Mouse (Mus musculus) CH12.LX (cell line): ENCODE measurements at regions not wholly inside any gene's neighbourhood (a gene's known extent, or its start where the extent isn't known, plus 50 kb on each side); places are given as distances from the start of the nearest gene placed in this dataset.

Source experiments
- DNase-seq: peaks from one replicate; pipeline ENCODE4 v3.0.0-alpha.2; 2013; ENCODE audit errors: extremely low read depth
- H3K27ac ChIP-seq: 2 replicates; pipeline ENCODE4 v1.5.1; 2012; ENCODE audit warnings: low read depth, mild to moderate bottlenecking, control low read depth, moderate library complexity; ENCODE audit not compliant: insufficient read depth
- H3K27me3 ChIP-seq: replicated peaks from 2 replicates; pipeline ENCODE3; 2012; ENCODE audit warnings: inconsistent platforms
- H3K36me3 ChIP-seq, 2 experiments: replicated peaks in 1 of 2; 2 replicates each; pipeline versions ENCODE3 to v1.6.1; 2012; ENCODE audit warnings: inconsistent platforms in 1 of 2, low read length in 1 of 2, mild to moderate bottlenecking in 1 of 2, mixed read lengths in 1 of 2, moderate library complexity in 1 of 2; ENCODE audit not compliant: control insufficient read depth in 1 of 2, insufficient read depth in 1 of 2
- H3K4me1 ChIP-seq, 2 experiments: 2 replicates each; pipeline ENCODE4 v1.6.1; 2012; ENCODE audit warnings: inconsistent platforms in 1 of 2, moderate library complexity in 1 of 2; ENCODE audit not compliant: insufficient read depth in 2 of 2, control insufficient read depth in 1 of 2
- H3K4me2 ChIP-seq: 2 replicates; pipeline ENCODE4 v1.6.1; 2012; ENCODE audit warnings: low read depth, mild to moderate bottlenecking, control low read depth; ENCODE audit not compliant: poor library complexity, insufficient read depth, severe bottlenecking
- H3K4me3 ChIP-seq, 3 experiments: fragments of 150-350 bp in 1 of 3; sonication (generic) in 1 of 3; replicated peaks in 1 of 3; 2 replicates each; pipeline versions ENCODE3 to v1.5.1; 2011 to 2012; ENCODE audit warnings: low read depth in 2 of 3, low read length in 2 of 3, mild to moderate bottlenecking in 2 of 3, moderate library complexity in 2 of 3, control low read depth in 1 of 3, improper control_type of control experiment in 1 of 3, inconsistent platforms in 1 of 3, mixed read lengths in 1 of 3; ENCODE audit not compliant: poor library complexity in 1 of 3
- H3K79me2 ChIP-seq: replicated peaks from 2 replicates; pipeline ENCODE4 v1.6.1; 2012; ENCODE audit warnings: mild to moderate bottlenecking, moderate library complexity; ENCODE audit not compliant: control insufficient read depth, poor library complexity, insufficient read depth, severe bottlenecking; ENCODE audit errors: extremely low read depth
- H3K9ac ChIP-seq: 2 replicates; pipeline ENCODE4 v1.6.1; 2012; ENCODE audit warnings: low read depth, mild to moderate bottlenecking, control low read depth, moderate library complexity; ENCODE audit not compliant: insufficient read depth
- H3K9me3 ChIP-seq: replicated peaks from 2 replicates; pipeline ENCODE3; 2012; ENCODE audit warnings: low read length, inconsistent platforms, mixed read lengths
- BHLHE40 ChIP-seq: IDR thresholded peaks from 2 replicates; pipeline ENCODE4 v1.6.1; 2011; ENCODE audit warnings: mild to moderate bottlenecking, low read depth, low read length, improper control_type of control experiment
- CHD1 ChIP-seq: IDR thresholded peaks from 2 replicates; pipeline ENCODE4 v1.6.1; 2012; ENCODE audit warnings: low read depth, low read length, improper control_type of control experiment, inconsistent platforms
- CHD2 ChIP-seq: IDR thresholded peaks from 2 replicates; pipeline ENCODE4 v1.6.1; 2011; ENCODE audit warnings: low read length, improper control_type of control experiment
- CTCF ChIP-seq, 2 experiments: IDR thresholded peaks in 1 of 2; conservative IDR thresholded peaks in 1 of 2; 2 replicates each; pipeline ENCODE4 v1.5.1; 2011 to 2012; ENCODE audit warnings: low read depth in 2 of 2, low read length in 2 of 2, improper control_type of control experiment in 1 of 2, inconsistent platforms in 1 of 2, mild to moderate bottlenecking in 1 of 2, moderate library complexity in 1 of 2
- E2F4 ChIP-seq: IDR thresholded peaks from 2 replicates; pipeline ENCODE4 v1.6.1; 2011; ENCODE audit warnings: low read depth, low read length, improper control_type of control experiment; ENCODE audit not compliant: insufficient replicate concordance
- EP300 ChIP-seq: IDR thresholded peaks from 2 replicates; pipeline ENCODE4 v1.6.1; 2011; ENCODE audit warnings: low read length, improper control_type of control experiment
- JUN ChIP-seq: IDR thresholded peaks from 2 replicates; pipeline ENCODE4 v1.6.1; 2011; ENCODE audit warnings: low read depth, mild to moderate bottlenecking, low read length, improper control_type of control experiment, moderate library complexity; ENCODE audit not compliant: insufficient read depth
- JUND ChIP-seq: conservative IDR thresholded peaks from 2 replicates; pipeline ENCODE4 v1.6.1; 2011; ENCODE audit warnings: low read depth, low read length, improper control_type of control experiment
- KAT2A ChIP-seq: IDR thresholded peaks from 2 replicates; pipeline ENCODE4 v1.6.1; 2012; ENCODE audit warnings: low read length, improper control_type of control experiment, inconsistent platforms; ENCODE audit not compliant: insufficient replicate concordance
- MAZ ChIP-seq: IDR thresholded peaks from 2 replicates; pipeline ENCODE4 v1.6.1; 2012; ENCODE audit warnings: low read depth, mild to moderate bottlenecking, inconsistent platforms, low read length, improper control_type of control experiment, moderate library complexity
- MXI1 ChIP-seq: IDR thresholded peaks from 2 replicates; pipeline ENCODE4 v1.6.1; 2011; ENCODE audit warnings: mild to moderate bottlenecking, low read depth, low read length, improper control_type of control experiment
- MYC ChIP-seq: IDR thresholded peaks from 2 replicates; pipeline ENCODE4 v1.6.1; 2011; ENCODE audit warnings: low read depth, mild to moderate bottlenecking, improper control_type of control experiment, low read length
- NELFE ChIP-seq: IDR thresholded peaks from 2 replicates; pipeline ENCODE4 v1.6.1; 2011; ENCODE audit warnings: low read depth, low read length, improper control_type of control experiment
- NRF1 ChIP-seq: IDR thresholded peaks from 2 replicates; pipeline ENCODE4 v1.6.1; 2014; ENCODE audit warnings: low read depth, mild to moderate bottlenecking, inconsistent platforms, low read length, improper control_type of control experiment, moderate library complexity
- POLR2A ChIP-seq: IDR thresholded peaks from 2 replicates; pipeline ENCODE4 v1.6.1; 2011; ENCODE audit warnings: low read depth, mild to moderate bottlenecking, improper control_type of control experiment, low read length
- RAD21 ChIP-seq: IDR thresholded peaks from 2 replicates; pipeline ENCODE4 v1.6.1; 2011; ENCODE audit warnings: low read depth, mild to moderate bottlenecking, low read length, improper control_type of control experiment, moderate library complexity
- RCOR1 ChIP-seq: conservative IDR thresholded peaks from 2 replicates; pipeline ENCODE4 v1.6.1; 2012; ENCODE audit warnings: low read depth, mild to moderate bottlenecking, inconsistent platforms, low read length, improper control_type of control experiment
- SMC3 ChIP-seq: IDR thresholded peaks from 2 replicates; pipeline ENCODE4 v1.6.1; 2011; ENCODE audit warnings: low read depth, low read length, improper control_type of control experiment
- TBP ChIP-seq: conservative IDR thresholded peaks from 2 replicates; pipeline ENCODE4 v1.6.1; 2011; ENCODE audit warnings: low read depth, low read length, improper control_type of control experiment
- UBTF ChIP-seq: IDR thresholded peaks from 2 replicates; pipeline ENCODE4 v1.6.1; 2012; ENCODE audit warnings: low read depth, mild to moderate bottlenecking, inconsistent platforms, low read length, improper control_type of control experiment, moderate library complexity
- USF1 ChIP-seq: IDR thresholded peaks from 2 replicates; pipeline ENCODE4 v1.6.1; 2014; ENCODE audit warnings: low read depth, mild to moderate bottlenecking, inconsistent platforms, low read length, improper control_type of control experiment
- USF2 ChIP-seq: conservative IDR thresholded peaks from 2 replicates; pipeline ENCODE4 v1.6.1; 2011; ENCODE audit warnings: low read depth, low read length, improper control_type of control experiment
- ZKSCAN1 ChIP-seq: IDR thresholded peaks from 2 replicates; pipeline ENCODE4 v1.6.1; 2012; ENCODE audit warnings: low read depth, inconsistent platforms, low read length, improper control_type of control experiment, borderline replicate concordance
- ZNF384 ChIP-seq: IDR thresholded peaks from 2 replicates; pipeline ENCODE4 v1.6.1; 2012; ENCODE audit warnings: low read depth, low read length, improper control_type of control experiment, inconsistent platforms
- dilution Hi-C: fragments of 300-500 bp; cut with MboI; formaldehyde crosslinking; loops from 2 replicates; pipeline ENCODE4 v1.14.3; 2020; ENCODE audit warnings: low sequenced_read_pairs; ENCODE audit not compliant: extremely low pct_unique_long_range_greater_than_20kb, extremely low pct_ligation_motif_present
- in situ Hi-C: fragments of 300-500 bp; cut with MboI; formaldehyde crosslinking; loops from 3 replicates; pipeline ENCODE4 v1.14.3; 2019; ENCODE audit warnings: low sequenced_read_pairs, low pct_ligation_motif_present, low pct_unique_long_range_greater_than_20kb, mixed read lengths

DNA sequence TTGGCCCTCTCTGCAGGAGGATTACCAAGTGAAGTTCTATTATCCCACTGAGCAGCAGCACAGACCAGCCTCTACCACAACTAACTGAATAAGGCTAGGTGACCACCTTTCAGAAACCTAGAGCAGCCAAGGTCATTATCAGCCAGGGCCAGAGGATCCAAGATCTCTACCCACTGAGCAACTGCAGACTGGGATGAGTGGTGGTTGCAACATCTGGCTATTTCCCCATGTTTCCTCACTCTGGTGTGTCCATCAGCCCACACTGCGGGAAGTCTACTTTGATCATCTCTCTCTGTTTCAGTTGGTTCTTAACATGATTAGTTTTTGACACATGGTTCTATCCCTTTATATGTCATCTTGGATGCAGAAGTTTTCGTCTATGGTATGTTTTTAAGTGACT is 157.2 kb downstream of the Cog6 start:
- no peaks in the 10 kb centered on the region for H3K79me2 ChIP-seq
- TF ChIP-seq BHLHE40: no peak
- TF ChIP-seq NRF1: no peak
- no peak for TF ChIP-seq USF2
- TF ChIP-seq TBP: no peak
- no peak for TF ChIP-seq MAZ
- TF ChIP-seq MXI1: no peak
- TF ChIP-seq ZNF384: no peak
- no peak for TF ChIP-seq KAT2A
- no peak for TF ChIP-seq JUN
- no peak for TF ChIP-seq USF1
- no peak for TF ChIP-seq ZKSCAN1
- TF ChIP-seq POLR2A: no peak
- TF ChIP-seq RAD21: no peak
- no peak for TF ChIP-seq EP300
- no peak for TF ChIP-seq E2F4
- no peak for TF ChIP-seq CHD2
- no peak for TF ChIP-seq JUND
- no peak for TF ChIP-seq MYC
- no peak for TF ChIP-seq UBTF
- in situ Hi-C loops: no loop called here
- DNase-seq: no peak
- no peak overlapping the region for H3K4me2 ChIP-seq
- dilution Hi-C loops: no loop called here
- H3K9ac ChIP-seq: no peak overlapping the region
- H3K4me1 ChIP-seq: peaks cover 10 to 37% of the 10 kb centered on the region in 2 experiments
- H3K9me3 ChIP-seq: no peaks in the 10 kb centered on the region
- H3K27ac ChIP-seq: no peak overlapping the region
- no peaks in the 10 kb centered on the region for H3K36me3 ChIP-seq
- no peaks in the 10 kb centered on the region for H3K27me3 ChIP-seq
- no peak overlapping the region for H3K4me3 ChIP-seq

DNA sequence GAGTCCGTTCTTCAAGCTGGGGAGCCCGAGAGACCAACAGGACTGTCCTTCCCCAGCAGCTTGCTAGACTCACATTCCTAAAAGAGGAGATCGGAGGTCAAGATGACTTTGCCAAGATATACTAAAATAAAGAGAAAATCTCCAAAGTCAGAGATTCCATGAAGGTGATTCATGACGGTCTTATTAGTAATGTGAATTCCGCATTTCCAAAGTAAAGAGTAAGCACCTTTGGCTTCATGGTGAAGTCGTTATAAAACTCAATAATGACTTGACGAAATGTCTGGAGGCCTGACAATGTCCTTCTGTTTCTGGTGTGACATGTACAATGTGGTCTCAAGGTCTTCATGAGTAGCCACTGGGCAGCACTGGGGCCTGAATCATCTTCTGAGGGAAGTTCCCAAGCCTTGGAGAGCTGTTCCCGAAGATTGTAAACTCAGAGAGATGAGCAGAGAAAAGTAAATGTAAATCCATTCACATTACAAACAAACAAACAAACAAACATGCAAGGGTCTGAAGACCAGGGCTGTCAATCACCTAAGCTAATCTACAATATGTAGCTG is 157.7 kb downstream of the Cog6 start:
- in situ Hi-C loops (no loop called here), dilution Hi-C loops (no loop called here)
- Histone ChIP-seq H3K9me3 (no peaks in the 10 kb centered on the region), H3K79me2 (no peaks in the 10 kb centered on the region), H3K36me3 (no peaks in the 10 kb centered on the region), H3K9ac (no peak overlapping the region), H3K4me3 (no peak overlapping the region), H3K27me3 (no peaks in the 10 kb centered on the region), H3K4me2 (no peak overlapping the region), H3K27ac (no peak overlapping the region), H3K4me1 (peaks cover 10 to 37% of the 10 kb centered on the region in 2 experiments)
- TF ChIP-seq BHLHE40 (no peak), JUN (no peak), MAZ (no peak), CHD2 (no peak), CTCF (conservative IDR thresholded peaks at IDR 0.05 in 1 of 2, IDR thresholded peaks at IDR 0.05 in 1 of 2; ENCODE audit: low read depth in 2 of 2, low read length in 2 of 2) (no peak), NELFE (no peak), E2F4 (no peak), CHD1 (no peak), UBTF (no peak), RCOR1 (no peak), SMC3 (no peak), RAD21 (no peak)
- no peak for DNase-seq
